Mouse (Mus musculus): Measurements from ENCODE around the gene Zscan21.
"Not testable (repeated sequence)": the region's sequence is repeated elsewhere in the genome, so short reads cannot be mapped to it uniquely, and the experiment has no call there.

The Zscan21 gene

DNA sequence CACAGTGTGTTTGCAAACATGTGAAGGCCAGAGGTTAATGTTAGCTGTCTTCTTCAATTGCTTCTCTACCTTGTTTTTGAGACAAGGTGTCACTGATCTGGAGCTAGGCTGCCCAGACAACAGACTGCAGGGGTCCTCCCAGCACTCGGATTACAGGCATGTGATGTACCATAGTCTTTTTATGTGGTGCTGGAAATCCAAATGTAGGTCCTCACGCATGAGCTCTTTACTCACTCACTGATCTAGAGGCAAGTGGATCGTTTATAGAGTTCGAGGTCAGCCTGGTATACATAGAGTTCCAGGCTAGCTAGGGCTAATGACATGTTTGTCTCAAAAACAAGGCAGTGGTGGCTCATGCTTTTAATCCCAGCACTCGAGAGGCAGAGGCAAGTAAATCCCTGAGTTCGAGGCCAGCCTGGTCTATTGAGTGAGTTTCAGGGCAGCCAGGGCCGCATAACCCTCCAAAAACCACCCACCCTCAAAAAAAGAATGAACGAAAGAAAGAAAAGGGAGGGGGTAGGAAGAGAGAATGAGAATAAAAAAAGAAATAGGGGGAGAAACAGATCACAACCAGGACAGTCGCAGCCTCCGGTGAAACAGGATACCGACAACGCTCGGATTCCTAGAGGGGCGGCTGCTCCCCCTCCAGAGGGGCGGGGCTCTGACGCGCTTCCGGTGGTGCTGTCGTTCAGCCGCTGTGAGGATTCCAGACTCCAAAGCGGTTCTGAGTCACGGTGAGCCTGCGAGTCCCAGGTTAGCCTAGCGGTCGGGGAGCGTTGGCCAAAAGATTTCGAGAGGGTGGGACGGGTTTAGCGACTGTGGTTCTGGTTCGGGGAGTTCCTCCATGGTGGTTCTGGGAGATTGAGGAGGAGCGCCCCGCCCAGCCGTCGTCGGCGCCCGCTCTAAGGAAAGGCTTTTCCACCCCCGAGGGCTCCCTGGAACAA, at the start of gene Zscan21:
Zscan21 (plus strand) TSS at position 649 of the 944 bp plus-strand sequence.
- DNase-seq: peak; percentile 84

DNA sequence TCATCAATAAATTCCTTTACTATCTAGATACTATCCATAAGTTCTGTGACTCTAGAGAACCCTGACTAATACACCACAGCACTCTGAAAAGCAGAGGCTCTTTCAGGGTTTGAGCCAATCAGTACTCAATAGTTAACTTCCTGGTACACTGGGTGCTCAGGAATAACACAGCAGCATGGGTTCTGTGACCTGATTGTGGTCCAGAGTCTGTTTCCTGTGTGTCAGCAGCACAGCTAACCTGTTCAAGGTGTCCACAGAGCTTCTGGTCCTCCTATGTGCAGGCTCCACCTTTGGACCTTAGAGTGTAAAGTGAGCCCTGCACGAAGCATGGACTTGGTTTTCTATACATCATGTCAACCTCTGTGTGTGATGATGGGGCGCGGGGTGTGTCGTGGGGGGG, 42.9 kb upstream of the Zscan21 start:
- no peak for DNase-seq

DNA sequence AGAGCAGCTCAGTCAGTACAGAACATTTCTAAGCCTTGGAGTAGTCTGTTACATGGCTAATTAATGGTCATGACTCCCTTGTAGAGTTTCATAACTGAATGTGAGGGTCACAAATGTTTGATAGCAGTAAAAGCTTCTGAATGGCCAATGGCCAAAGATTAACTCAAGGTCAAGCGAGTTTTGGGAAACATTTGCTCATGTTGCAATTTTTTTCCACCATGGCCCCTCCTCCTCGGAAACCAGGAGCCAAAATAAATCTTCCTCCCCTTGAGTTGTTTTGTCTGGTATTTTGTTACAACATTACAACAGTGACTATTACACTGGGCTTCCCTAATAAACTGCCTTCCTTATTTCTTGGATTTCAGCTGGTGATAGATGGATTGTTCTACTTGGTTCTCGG, 41.0 kb upstream of the Zscan21 start:
- no peak for DNase-seq

DNA sequence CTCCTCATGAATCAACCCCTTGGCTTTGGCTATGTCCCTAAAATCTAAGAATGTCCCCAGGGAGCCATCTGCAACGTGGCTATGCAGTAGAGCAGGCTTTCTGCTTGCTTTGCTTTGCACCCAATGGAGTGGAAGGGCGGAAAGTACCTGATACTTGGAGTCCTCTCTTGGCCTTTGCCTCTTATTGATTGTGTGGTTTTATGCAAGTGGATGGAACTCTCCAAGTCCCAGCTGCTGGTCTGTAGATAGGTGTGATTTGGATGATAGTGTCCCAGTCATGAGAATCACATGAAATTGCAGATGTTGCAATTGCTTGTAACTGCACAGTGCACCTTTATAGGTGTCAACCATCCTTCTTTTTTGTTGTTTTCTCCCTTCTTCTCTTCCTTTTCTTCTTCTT, 40.6 kb upstream of the Zscan21 start:
- DNase-seq: no peak

DNA sequence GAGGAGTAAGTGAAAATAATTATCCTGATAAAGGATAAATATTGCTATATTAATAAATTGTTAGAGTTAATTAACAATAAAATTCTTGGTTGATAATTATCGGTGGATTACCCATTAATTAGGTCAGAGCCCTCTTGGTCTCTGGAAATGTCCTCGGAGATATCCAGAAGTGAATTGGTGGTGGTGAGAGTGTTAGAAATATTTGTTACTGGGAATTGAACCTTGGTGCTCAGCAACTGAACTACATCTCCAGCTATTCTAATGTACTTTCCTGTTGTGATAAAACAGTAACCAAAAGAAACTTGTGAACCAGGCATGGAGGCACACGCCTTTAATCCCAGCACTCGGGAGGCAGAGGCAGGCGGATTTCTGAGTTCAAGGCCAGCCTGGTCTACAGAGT, 36.2 kb upstream of the Zscan21 start:
- no peak for DNase-seq

DNA sequence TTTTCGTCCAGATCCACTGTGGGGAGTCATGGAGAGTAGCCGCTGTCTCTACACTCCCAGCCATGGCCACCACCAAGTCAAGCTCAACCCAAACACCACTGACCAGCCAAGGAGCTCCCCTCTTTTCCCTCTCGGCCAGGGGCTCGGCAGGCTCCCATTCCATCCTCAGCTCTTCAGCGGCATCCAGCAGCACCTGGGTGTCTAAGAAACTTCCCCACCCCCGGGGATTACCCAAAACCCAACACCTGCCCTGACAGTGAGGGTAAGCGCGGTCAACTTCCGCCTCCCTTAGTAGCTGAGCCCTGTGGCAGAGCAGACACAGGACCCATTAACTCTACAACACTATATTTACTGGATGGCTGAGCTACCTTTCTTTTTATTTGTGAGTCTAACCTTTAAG, 35.3 kb upstream of the Zscan21 start:
- no peak for DNase-seq

DNA sequence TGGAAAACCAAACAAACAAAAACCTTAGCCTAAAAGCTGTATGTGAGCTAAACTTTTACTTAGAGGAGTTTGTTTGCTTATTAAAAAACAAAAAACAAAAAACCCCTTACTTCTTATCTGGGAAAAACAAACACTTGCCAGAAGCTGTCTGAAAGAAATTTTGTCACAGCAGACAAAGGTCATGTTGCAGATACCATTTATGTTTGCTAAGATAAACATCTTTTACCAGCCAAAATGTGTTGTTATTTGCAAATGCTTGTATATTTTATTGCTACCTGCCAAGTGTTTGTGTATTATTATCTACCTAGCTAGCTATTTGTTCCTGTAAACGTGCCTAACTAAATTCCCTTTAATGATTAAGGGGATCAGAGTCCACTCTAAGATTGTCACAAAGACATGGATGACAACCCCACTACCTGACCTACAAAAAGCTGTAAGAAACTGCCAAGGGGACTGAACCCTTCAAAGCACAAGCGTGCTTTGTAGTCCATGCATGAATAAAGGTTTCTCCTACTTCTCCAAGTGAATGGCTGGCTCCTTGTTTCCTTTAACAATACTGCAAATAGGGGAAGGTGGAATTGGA, 33.3 kb upstream of the Zscan21 start:
- DNase-seq: no peak

DNA sequence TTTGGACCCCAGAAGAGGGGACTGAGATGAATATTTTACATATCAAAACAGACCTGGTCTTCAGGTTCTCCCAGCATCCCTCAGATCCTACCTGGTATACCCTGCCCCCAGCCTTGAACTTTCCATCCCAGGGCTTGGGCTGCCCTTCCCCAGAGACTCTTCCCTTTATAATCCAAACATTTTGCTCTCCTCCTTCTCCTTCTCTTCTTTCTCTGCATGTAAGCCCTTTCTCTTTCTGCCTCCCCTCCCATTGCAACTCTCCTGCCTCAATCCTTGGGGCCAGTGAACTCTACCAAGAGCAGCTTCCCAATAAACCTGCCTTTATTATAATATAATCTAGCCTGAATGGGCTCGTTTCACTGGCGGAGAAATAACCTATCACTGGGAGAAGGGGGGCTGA, 32.8 kb upstream of the Zscan21 start:
- DNase-seq: no peak

DNA sequence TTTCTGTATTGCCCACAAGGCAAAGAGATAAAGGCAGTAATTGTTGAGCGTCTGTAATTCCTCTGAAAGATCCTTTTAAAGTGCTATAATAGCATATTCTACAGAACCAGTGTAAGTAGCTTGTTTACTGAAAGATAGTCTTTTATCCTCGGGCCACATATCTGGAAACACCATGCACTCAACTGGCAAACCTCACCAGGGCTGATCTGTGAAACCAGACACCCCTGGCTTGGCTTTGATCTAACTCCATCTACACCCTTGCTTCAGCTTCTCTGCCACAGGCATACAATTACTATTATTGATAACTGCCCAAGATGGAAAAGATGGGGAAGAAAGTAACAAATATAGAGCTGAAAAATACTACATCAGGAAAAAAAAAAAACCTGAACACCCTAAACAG, 32.2 kb upstream of the Zscan21 start:
- no peak for DNase-seq

DNA sequence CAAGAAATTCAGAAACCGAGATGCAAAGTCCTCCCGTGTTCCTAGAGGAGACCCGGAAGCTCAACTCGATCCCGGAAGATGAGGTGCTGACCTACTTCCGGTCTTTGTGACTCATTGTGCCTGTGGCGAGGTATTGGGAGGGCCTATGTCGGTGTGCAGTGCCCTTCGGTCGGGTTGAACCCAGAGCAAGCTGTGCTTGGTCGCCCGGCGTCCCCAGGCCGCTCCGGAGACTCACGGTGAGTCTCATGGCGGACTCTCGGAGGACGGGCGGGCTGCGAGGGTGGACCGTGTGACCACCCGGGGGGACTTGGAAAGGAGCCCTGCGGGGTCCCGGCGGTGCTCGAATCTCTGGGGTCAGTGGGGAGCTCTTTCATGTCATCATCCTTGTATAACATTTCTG, 31.7 kb upstream of the Zscan21 start, which contains the start of gene Zkscan1:
Zkscan1 (plus strand) TSS at position 89 of the 400 bp plus-strand sequence.
- peak; percentile 90 for DNase-seq

DNA sequence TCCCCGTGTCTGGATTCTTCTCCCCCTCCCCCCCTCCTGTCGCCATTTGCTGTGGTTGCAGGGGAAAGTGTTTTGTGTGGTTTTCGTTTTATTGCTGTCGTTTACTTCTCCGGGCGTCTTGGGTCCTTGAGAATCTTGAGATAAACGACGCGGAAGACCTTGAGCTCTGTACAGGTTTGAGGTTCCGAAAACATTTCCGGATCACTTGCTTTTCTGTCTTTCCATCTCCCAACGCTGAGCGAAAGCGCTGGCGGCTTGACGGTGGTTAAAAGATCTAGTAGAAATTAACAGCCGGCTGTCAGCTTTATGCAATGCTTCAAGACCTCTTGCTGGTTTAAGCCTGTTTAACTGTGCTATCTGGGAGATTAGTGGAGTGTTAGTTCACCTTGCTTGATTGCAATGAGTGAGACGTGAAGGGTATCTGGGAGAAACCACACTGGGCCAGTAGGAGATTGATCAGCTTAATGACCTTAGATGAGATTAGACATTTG, 31.2 kb upstream of the Zscan21 start:
- no peak for DNase-seq

DNA sequence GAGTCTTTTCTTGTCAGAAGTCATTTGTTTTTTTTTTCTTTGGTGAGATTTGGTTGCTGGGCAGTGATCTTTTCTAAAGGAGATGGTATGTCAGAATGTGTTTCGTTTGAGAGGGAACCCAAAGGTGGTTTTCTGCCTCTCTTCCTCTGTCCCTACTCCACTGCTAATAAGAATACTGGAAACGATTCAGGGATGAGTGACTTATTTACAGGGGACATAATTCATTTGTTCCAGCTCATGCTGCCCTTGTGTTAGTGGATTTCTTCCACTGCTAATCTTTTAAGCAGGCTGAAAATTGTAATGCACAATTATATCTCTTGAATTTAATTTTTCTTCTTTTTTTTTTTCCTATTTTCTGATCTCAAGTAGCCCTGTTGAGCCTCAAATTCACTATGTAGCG, 29.9 kb upstream of the Zscan21 start:
- DNase-seq: no peak

DNA sequence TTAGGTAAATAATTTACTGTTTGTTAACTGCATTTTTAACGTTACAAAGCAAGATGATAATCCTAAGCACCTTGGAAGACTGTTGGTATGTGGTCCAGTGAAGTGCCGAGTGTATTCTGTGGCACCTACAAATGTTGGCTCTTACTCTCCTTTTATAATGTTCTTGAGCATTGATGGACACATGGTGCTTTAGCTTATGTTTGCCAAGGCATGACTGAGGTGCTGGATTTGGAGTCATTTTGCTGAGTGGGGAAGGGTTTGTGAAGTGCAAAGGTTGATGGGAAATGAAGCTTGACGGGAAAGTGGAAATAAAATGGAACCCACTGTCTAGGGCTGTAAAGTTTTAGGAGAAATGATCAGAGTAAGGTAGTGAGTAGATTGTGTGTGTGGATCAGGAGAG, 28.3 kb upstream of the Zscan21 start:
- no peak for DNase-seq

DNA sequence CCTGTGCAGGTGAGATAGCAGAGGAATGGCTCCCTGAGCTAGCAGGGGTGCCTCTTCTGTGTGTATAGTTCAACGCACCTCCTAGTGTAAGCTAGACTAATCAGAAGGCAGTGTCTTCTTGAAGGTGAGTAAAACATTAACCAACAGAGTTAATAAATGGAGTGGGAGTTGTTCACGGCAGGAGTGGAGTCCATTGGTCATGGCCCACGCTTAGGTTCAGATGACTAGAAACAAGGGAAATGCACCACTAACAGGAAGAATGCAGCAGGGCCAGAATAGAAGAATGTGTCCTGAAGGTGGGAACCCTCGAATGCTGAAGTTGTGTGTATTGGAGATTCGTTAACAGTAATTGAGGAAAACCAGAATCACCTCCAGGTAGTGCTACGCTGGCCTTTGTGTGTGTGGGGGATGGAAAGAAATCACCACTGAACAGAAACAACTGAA, 27.6 kb upstream of the Zscan21 start:
- DNase-seq: no peak

DNA sequence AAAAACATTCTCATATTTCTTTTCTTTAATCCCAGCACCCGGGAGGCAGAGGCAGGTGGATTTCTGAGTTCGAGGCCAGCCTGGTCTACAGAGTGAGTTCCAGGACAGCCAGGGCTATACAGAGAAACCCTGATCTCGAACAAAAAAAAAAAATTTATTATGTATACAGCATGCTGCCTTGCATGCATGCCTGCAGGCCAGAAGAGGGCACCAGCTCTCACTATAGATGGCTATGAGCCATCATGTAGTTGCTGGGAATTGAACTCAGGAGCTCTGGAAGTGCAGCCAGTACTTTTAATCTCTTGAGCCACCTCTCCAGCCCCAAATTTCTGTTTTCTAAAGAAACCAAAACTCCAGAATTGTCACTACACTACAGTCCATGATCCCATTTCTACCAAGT, 26.4 kb upstream of the Zscan21 start:
- no peak for DNase-seq

DNA sequence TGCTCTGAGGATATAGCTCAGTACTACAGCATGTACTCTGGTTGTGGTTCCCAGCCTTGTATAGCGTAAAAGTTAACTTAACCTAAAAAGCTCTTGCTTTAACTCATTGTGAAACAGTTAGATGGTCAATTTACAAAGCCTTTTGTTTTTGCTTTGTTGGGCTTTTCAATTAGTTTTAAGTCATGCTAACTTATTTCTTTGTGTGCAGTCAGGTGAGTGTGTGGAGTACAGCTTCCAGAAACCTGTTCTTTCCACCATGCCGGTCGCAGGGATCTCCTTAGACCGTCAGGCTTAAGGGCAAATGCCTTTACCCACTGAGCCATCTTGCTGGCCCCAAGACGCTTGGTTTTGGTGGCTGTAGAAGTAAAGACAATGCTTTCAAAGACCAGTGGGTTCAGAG, 26.0 kb upstream of the Zscan21 start:
- no peak for DNase-seq

DNA sequence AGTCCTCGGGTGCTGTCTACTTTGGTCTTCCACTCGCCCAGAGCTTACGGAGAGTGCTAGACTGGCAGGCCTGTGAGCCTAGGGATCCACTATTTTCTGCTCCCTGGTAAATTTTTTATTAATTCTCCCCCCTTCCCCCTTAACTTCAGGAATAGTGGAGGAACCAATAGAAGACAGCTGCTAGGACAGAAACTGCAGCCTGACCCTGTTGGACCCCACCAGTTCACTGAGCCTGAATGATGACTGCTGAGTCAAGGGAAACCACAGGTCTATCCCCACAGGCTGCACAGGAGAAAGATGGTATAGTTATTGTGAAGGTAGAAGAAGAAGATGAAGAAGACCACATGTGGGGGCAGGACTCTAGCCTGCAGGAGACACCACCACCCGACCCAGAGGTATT, 23.9 kb upstream of the Zscan21 start:
- no peak for DNase-seq

DNA sequence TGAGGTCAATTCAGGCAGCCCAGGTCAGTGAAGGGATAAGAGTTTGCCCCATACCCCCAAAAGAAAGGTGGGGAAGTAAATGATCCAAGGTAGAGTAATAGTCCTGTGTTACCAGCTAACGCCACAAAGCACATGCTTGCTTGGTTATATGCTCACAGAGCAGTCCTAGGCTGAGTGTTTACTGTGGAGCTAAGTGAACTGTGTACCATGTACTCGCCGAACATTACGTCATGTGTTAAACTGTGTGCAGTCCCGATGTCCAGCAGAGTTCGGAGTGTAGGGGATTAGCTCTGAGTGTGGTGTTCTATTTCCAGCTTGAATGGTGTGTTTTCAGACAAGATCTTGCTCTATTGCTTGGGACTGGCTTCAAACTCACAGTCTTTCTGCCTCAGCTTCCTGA, 22.2 kb upstream of the Zscan21 start:
- DNase-seq: no peak

DNA sequence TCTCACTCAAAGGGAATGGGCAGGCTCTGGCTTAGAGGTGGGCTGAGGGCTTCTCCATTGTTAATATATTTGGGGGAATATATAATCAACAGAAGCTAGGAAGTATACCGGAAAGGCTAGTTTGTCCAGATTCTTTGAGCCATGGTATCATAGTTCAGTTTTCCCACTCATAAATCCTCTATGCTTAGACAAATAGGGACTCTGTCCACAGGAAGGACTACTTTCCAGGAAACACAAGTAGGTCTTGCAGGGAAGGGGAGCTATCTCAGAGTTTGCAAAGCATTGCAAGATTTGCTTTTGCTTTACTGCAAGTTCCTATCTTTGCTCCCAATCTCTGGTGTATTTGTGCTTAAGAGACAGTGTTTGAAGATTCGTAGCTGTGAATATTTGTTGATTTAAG, 11.7 kb upstream of the Zscan21 start:
- no peak for DNase-seq

DNA sequence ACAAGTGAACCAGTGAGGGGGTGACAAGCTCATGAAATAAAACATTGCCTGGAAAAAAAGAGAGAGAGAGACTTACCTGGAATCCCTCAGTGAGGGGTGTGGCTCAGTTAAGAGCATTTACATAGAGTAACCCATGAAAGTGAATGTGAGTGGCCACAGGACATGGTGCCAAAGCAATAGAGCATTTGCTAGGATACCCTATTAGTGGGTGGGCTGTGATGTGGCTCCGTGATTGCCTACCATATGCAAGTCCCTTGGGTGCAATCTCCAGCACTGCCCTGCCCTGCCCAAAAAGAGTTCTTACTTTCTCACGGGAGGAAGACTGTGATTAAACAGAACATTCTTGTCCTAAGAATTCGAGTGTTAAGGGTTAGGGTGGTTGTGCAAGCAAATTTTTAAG, 9.6 kb upstream of the Zscan21 start:
- DNase-seq: no peak

DNA sequence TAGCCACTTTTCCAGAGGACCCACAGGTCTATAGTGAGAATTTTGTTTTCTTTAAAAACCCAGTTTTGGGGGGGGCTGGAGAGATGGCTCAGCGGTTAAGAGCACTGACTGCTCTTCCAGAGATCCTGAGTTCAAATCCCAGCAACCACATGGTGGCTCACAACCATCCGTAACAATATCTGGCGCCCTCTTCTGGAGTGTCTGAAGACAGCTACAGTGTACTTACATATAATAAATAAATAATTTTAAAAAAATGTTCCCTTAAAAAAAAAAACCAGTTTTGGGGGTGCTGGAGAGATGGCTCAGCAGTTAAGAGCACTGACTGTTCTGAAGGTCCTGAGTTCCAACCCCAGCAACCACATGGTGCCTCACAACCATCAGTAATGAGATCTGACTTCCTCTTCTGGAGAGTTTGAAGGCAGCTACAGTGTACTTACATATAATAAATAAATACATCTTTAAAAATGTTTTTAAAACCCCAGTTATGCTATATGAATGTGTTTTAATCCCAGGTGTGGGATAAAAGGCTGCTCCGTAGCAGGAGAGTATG, 6.8 kb upstream of the Zscan21 start:
- DNase-seq: not testable (repeated sequence)

DNA sequence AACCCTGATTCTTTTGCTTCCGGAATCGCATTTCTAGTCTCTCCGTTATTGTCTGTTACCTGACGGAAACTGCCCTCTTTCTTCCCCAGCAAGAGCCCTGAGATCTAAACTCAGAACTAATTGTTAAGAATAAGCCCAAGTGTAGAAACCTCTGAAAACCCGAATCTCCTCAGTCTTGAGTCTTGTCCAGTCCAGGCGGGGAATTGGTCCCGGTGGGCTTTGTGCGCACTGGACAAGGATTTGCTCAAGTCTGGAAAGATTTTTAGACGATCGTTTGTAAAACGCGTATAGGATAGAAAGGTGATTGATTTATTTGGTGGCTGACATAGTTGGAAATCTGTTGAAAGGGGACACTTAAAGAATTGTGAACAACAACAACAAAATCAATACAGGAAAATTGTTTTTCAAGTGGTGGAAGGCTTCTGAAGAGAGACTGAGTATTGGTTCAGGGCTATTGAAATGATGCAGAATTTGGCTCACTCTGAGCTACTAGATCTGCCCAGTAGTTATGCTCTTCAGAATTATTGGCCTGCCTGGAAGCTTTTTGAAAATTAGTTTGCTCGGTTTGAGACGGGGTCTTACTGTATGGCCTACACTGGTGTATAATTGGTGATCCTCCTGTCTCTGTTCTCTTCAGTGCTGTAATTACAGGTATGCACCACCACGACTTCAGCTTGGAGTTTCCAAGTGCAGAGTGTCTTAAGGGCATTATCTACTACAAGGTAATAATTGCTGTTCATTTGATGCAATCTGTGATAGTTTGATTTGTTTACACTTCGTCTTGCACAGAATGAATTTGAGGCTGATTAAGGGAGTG, 704 bp downstream of the Zscan21 start:
- DNase-seq: no peak

DNA sequence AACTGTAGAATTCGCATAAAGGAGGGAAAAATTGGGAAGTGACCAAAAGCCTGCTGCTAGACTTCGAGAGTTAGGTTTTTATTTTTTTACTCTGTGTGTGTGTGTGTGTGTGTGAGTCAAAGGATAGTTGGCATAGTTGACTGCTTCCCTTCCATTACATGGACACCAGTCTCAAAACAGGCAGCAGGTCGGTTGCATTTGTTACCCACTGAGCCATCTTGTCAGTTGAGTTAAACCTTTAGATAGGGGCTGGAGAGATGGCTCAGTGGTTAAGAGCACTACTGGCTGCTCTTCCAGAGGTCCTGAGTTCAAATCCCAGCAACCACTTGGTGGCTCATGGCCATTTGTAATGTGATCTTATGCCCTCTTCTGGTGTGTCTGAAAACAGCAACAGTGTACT, 1.3 kb downstream of the Zscan21 start:
- no peak for DNase-seq

Data from layer of hippocampus, adult 9-11 months (tissue).